Mouse (Mus musculus) stomach, postnatal 0 days (tissue): ENCODE results near the gene Lman2.

Experiments
- CTCF ChIP-seq: IDR thresholded peaks from 2 replicates; pipeline ENCODE4 v1.5.1; 2016; ENCODE audit warnings: antibody characterized with exemption, low read depth, mild to moderate bottlenecking, moderate library complexity
- EP300 ChIP-seq: optimal IDR thresholded peaks from 2 replicates; pipeline ENCODE3; 2016; ENCODE audit warnings: antibody characterized with exemption

DNA sequence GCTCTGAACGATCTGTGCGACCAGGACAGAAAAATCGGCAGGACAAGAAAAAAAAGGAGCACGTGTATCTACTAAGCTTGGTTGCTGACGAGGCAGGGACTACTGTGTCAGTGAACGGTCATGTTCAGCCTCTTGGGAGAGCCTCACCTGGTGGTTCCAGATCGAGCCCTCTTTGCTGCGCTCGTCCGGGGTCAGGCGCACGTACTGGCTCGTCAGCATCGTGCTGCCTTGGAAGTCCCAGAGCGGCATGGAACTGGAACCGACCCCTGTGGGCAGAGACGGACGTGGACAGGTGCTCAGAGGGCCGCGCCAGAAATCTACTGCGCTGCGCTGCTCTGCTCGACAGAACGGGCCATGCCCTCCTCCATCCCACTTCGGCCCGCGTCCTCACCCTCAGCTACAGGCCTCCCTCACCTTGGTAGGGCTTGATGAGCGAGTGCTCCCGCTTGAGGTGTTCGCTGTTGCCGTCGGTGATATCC, 570 bp downstream of the Lman2 start:
- TF ChIP-seq CTCF (no peak; the same call in 1 of the 2 replicates), EP300 (no peak)
